Mouse (Mus musculus) forebrain, embryonic 16.5 days (tissue): ENCODE measurements around the gene Lgr4. TPM values are rescaled to one million over a fixed set of nuclear protein-coding genes. Genes with fewer than 3 reads are reported as not detected.

Source experiments
- ATAC-seq: fragments of 200-750 bp; cut with Nextera tagmentation; 2 replicates; pipeline ENCODE4 v1.8.0; 2017; ENCODE audit warnings: mild to moderate bottlenecking, moderate library complexity
- H3K27ac ChIP-seq: fragments of 300-500 bp; sonication (generic); 2 replicates; pipeline ENCODE4 v1.5.1; 2014; ENCODE audit warnings: low read length, control low read depth
- H3K27me3 ChIP-seq: fragments of 300-500 bp; sonication (generic); replicated peaks from 2 replicates; pipeline ENCODE4 v1.6.1; 2014; ENCODE audit warnings: low read length; ENCODE audit not compliant: control insufficient read depth, insufficient read depth
- H3K36me3 ChIP-seq: fragments of 300-500 bp; sonication (generic); 2 replicates; pipeline ENCODE4 v1.6.1; 2014; ENCODE audit not compliant: control insufficient read depth, insufficient read depth
- H3K4me1 ChIP-seq: fragments of 300-500 bp; sonication (generic); replicated peaks from 2 replicates; pipeline ENCODE4 v1.6.1; 2014; ENCODE audit warnings: low read length; ENCODE audit not compliant: control insufficient read depth, insufficient read depth
- H3K4me2 ChIP-seq: fragments of 300-500 bp; sonication (generic); 2 replicates; pipeline ENCODE4 v1.6.1; 2014; ENCODE audit warnings: mild to moderate bottlenecking, low read length, control low read depth
- H3K4me3 ChIP-seq: fragments of 300-500 bp; sonication (generic); replicated peaks from 2 replicates; pipeline ENCODE4 v1.5.1; 2014; ENCODE audit warnings: mild to moderate bottlenecking, low read length, control low read depth
- H3K9ac ChIP-seq: fragments of 300-500 bp; sonication (generic); replicated peaks from 2 replicates; pipeline ENCODE4 v1.6.1; 2014; ENCODE audit warnings: low read depth, low read length, control low read depth
- H3K9me3 ChIP-seq: fragments of 300-500 bp; sonication (generic); 2 replicates; pipeline ENCODE4 v1.6.1; 2016; ENCODE audit warnings: low read length; ENCODE audit not compliant: control insufficient read depth
- WGBS: fragments of 180-500 bp; shearing (Covaris S2); extraction: QIAGEN DNeasy Blood & Tissue Kit; methylation state at CpG from one replicate; pipeline ENCODE4 v1.1.7; 2014; 5-methylcytosine and 5-hydroxymethylcytosine counted together
- polyA plus RNA-seq: library from polyadenylated mRNA; unstranded; fragments of >200 nt; fragmentation: Nextera tagmentation; extraction: Ambion mirVana; gene quantifications from 2 replicates; pipeline ENCODE4 v1.2.1, GENCODE M21; 2015

The Lgr4 gene
- polyA plus RNA-seq, 1 experiment from 2014 or later = 3.6 TPM

DNA sequence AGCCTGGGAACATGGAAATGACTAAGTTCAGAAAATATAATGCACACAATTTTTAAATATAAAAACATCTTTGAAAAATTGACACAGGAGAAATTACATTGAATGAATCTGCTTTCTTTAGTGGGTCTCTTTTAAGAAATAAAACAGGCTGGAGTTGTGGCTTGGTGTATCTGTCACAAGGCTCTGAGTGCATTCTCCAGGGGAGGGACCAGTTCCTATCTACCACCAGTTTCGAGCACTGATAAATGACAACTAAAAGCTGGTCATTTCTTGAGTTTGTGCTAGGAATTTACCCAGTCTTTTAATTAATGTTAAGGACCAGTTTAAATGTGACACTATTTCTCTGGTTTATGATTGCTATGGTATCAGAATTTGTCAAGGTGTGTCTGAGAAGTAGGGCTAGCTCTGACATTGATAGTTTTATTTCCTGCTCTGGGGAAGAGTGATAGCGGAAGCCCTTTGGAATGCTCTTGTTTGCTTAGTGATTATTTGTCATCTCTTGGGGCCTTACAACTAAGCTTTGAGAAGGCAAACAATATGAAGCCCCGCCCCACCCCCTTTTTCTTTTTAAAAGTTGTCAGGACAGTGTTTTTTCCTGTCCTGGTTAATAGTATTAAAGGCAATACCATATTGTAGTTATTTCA, 88.3 kb downstream of the Lgr4 start:
- H3K27me3 ChIP-seq = peaks cover 2% of the 10 kb centered on the region; the same call in 1 of the 2 replicates
- H3K36me3 ChIP-seq = no peaks in the 10 kb centered on the region
- H3K9me3 ChIP-seq = no peaks in the 10 kb centered on the region
- H3K27ac ChIP-seq = no peak overlapping the region
- H3K9ac ChIP-seq = no peak overlapping the region
- no peak for ATAC-seq
- 89% methylated on average over 3 of the region's 3 CpGs for WGBS
- H3K4me3 ChIP-seq = no peak overlapping the region
- H3K4me1 ChIP-seq = no peaks in the 10 kb centered on the region
- no peak overlapping the region for H3K4me2 ChIP-seq

DNA sequence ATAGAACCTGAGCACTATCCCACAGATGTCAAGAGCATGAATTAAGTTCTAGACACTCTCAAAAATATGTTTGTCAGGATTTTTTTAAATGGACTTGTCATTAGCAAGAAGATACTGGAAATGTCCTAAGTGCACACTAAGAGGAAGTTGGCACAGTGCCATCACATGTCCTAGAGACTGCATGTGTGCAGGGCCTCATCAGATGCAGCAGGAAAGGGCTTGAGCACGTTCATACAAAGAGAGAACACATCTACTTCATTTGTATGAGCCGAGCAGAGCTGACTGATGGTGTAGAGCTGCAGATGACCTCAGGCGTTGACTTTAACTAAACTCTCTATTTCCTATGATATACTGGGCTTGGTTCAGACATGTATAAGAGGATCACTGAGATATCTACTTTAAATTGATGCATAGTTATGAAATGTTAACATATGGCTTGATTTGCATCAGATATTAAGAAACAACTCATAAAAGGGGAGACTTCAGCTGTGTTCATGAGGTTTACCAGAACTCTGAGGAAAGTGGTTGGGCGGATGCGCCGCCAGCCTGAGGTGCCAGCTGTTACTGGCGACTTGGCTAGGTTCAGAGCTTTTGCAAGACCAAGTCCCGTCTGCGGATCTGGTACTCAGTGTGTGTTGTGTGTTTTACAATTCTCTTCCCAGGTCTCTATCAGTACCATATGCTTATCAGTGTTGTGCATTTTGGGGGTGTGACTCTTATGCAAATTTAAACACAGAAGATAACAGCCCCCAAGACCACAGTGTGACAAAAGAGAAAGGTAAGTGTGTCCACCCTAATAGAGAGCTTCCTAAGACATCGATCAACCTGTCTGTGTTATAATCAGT, 90.2 kb downstream of the Lgr4 start:
- no peak overlapping the region for H3K27ac ChIP-seq
- no peak overlapping the region for H3K9ac ChIP-seq
- no peaks in the 10 kb centered on the region for H3K36me3 ChIP-seq
- no peak overlapping the region for H3K4me3 ChIP-seq
- H3K4me2 ChIP-seq = no peak overlapping the region
- WGBS = 88% methylated on average over 10 of the region's 10 CpGs
- ATAC-seq = no peak
- H3K9me3 ChIP-seq = no peaks in the 10 kb centered on the region
- H3K27me3 ChIP-seq = no peaks in the 10 kb centered on the region
- no peaks in the 10 kb centered on the region for H3K4me1 ChIP-seq

DNA sequence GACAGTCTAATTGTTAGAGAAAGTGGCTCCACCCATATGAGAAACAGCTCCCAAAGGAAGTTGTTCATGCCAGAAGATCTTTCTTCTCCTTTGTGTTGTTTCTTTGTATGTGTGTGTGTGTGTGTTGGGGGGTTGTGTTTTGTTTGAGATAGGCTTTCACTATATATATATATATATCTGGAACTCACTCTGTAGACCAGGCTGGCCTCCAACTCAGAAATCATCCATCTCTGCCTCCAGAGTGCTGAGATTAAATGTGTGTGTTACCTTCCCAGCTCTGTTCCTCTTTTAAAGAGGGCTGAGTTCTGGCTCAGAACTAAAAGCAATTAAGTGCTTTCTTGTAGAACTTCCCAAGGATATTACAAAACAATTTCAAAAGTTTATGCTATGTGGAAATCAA, 92.0 kb downstream of the Lgr4 start:
- no peak for ATAC-seq
- no peaks in the 10 kb centered on the region for H3K36me3 ChIP-seq
- no peaks in the 10 kb centered on the region for H3K9me3 ChIP-seq
- no peak overlapping the region for H3K4me2 ChIP-seq
- H3K27me3 ChIP-seq = no peaks in the 10 kb centered on the region
- H3K4me3 ChIP-seq = no peak overlapping the region
- no peaks in the 10 kb centered on the region for H3K4me1 ChIP-seq
- no peak overlapping the region for H3K27ac ChIP-seq
- H3K9ac ChIP-seq = no peak overlapping the region

DNA sequence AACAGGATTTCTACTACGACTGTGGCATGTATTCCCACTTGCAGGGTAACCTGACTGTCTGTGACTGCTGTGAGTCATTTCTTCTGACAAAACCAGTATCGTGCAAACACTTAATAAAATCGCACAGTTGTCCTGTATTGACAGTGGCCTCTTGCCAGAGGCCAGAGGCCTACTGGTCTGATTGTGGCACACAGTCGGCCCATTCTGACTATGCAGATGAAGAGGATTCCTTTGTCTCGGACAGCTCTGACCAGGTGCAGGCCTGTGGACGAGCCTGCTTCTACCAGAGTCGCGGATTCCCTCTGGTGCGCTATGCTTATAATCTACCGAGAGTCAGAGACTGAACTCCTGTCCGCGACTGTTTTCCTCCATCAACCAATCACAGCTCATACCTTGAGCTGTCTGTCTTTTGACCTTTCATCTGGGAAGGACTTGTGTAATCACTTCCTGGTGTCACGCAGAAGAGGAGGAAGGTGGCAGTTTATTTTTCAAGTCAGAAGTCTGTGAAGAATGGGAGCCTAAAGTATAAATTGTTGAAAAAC, 94.8 kb downstream of the Lgr4 start:
- H3K36me3 ChIP-seq = no peaks in the 10 kb centered on the region
- H3K27ac ChIP-seq = no peak overlapping the region
- H3K27me3 ChIP-seq = 0 out of 2 replicates have a peak, but pooled peaks cover 2% of the 10 kb centered on the region
- H3K4me2 ChIP-seq = no peak overlapping the region
- H3K9ac ChIP-seq = no peak overlapping the region
- H3K9me3 ChIP-seq = no peaks in the 10 kb centered on the region
- 92% methylated on average over 13 of the region's 13 CpGs for WGBS
- no peak for ATAC-seq
- H3K4me3 ChIP-seq = no peak overlapping the region
- H3K4me1 ChIP-seq = peaks cover 3% of the 10 kb centered on the region; the same call in 1 of the 2 replicates

DNA sequence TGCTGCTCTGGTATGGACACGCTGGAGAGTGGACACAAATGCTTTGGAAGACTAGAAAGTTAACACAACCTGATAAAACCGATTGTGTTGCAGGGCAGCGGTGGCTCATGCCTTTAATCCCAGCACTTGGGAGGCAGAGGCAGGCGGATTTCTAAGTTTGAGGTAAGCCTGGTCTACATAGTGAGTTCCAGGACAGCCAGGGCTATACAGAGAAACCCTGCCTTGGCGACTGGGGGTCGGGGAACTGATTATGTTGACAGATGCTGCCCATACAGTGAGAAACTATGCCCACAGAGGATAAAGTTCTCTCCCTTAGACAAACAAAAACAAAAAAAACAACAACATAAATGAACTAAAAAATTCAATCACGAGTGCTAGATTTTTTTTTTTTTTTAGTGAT, 99.6 kb downstream of the Lgr4 start:
- 40% methylated on average over 7 of the region's 7 CpGs for WGBS
- Histone ChIP-seq H3K27me3 (0 out of 2 replicates have a peak, but pooled peaks cover 2% of the 10 kb centered on the region), H3K27ac (no peak overlapping the region), H3K9ac (peak overlapping the region; percentile 95), H3K4me3 (peak overlapping the region; percentile 92), H3K36me3 (0 out of 2 replicates have a peak, but pooled peaks cover 2% of the 10 kb centered on the region), H3K9me3 (no peaks in the 10 kb centered on the region), H3K4me2 (peak overlapping the region; percentile 69), H3K4me1 (peaks cover 27% of the 10 kb centered on the region)
- ATAC-seq = peak; percentile 34

DNA sequence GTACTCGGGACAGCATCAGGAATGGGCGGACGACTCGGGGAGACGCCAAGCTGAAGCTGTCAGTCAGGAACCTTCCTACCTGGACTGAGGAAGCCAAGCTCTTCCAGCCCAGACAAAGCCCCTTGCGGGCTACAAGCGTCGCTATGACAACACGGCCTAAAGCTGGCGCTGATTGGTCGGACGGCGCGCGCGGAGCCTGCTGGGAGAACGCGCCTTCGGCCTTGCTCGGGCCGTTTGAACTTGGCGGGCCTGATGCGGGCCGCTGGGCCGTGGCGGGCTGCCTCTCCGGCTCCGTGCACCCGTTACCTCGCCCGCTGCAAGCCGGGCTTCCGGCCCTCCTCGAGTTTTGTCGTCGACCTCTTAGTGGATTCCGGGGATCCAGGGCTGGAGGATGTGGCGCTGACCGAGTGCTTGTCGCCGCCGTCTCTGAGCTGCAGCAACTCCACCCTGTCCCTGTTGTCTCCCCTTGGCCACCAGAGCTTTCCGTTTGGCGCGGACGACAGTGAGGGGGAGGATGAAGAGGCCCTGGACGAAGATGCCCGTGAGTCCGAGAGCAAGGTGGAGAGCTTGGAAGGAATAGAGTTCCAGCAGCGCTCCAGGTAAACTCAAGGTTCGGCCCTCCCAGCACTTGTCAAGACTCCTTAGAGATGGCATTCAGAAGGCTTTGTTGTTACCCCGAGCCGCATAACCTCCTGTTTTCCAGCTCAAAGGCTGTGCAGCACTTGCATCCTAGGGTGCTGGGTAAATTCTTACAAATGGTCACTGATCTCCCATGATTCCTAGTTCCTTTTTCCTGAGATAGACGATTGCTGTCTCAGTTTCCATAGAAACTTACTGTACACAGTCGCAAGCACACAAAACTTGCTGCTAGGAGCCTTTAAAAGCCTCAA, 100.4 kb downstream of the Lgr4 start, which contains the start of gene Ccdc34:
Ccdc34 (plus strand) TSS at position 202 of the 890 bp plus-strand sequence.
- Histone ChIP-seq H3K4me2 (peak within 1 kb of the TSS; percentile 69), H3K9me3 (no peaks in the 10 kb centered on the region), H3K4me3 (peak within 1 kb of the TSS; percentile 92), H3K4me1 (peaks cover 27% of the 10 kb centered on the region), H3K27me3 (0 out of 2 replicates have a peak, but pooled peaks cover 2% of the 10 kb centered on the region), H3K27ac (peak within 1 kb of the TSS; percentile 81), H3K36me3 (0 out of 2 replicates have a peak, but pooled peaks cover 2% of the 10 kb centered on the region), H3K9ac (peak within 1 kb of the TSS; percentile 95)
- peak; percentile 100 for ATAC-seq
- WGBS = under 1% methylated on average over 55 of the region's 55 CpGs

GRCm38 (mm10) chr2:110019656-110020055, 102.2 kb downstream of the Lgr4 start:
- H3K36me3 ChIP-seq = 0 out of 2 replicates have a peak, but pooled peaks cover 5% of the 10 kb centered on the region
- H3K4me1 ChIP-seq = peaks cover 27% of the 10 kb centered on the region
- H3K4me3 ChIP-seq = no peak overlapping the region
- H3K27ac ChIP-seq = no peak overlapping the region
- H3K9me3 ChIP-seq = no peaks in the 10 kb centered on the region
- 0 out of 2 replicates have a peak overlapping the region, but pooled peaks have one; percentile 1 for H3K4me2 ChIP-seq
- H3K27me3 ChIP-seq = 0 out of 2 replicates have a peak, but pooled peaks cover 2% of the 10 kb centered on the region
- no peak overlapping the region for H3K9ac ChIP-seq
- no peak for ATAC-seq
- WGBS = 65% methylated on average over 4 of the region's 4 CpGs

DNA sequence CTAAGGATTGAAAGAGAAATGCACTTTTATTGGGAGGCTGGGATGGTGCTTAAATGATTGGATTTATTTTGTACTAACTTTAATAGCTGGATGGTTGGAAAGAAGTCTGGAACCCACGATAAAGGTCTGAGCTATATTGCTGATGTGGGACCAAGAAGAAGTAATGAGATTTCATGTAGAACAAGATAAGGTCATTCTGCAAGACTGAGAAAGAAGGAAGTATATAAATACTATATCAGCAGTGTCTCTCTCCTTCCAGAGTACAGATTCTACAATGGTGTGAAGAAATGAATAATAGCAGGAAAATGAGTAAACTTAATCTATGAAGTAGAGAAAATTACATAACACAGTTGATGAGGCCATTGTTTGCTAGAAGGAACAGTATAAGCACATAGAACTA, 103.0 kb downstream of the Lgr4 start:
- H3K4me1 ChIP-seq = peaks cover 27% of the 10 kb centered on the region
- no peak overlapping the region for H3K4me3 ChIP-seq
- 100% methylated on average over 1 of the region's 1 CpGs for WGBS
- H3K9ac ChIP-seq = no peak overlapping the region
- H3K27ac ChIP-seq = no peak overlapping the region
- 0 out of 2 replicates have a peak, but pooled peaks cover 2% of the 10 kb centered on the region for H3K27me3 ChIP-seq
- 0 out of 2 replicates have a peak, but pooled peaks cover 5% of the 10 kb centered on the region for H3K36me3 ChIP-seq
- no peaks in the 10 kb centered on the region for H3K9me3 ChIP-seq
- no peak for ATAC-seq
- H3K4me2 ChIP-seq = no peak overlapping the region
